Mouse (Mus musculus) gastrocnemius, postnatal 4 days (tissue): ENCODE data around the gene Phb. TPM values are rescaled to one million over a fixed set of nuclear protein-coding genes. Genes with fewer than 3 reads are reported as not detected.
"Not testable (repeated sequence)": the region's sequence is repeated elsewhere in the genome, so short reads cannot be mapped to it uniquely, and the experiment has no call there.

ENCODE experiments used
- DNase-seq, 2 experiments: peaks; one replicate each; pipeline ENCODE4 v3.0.0; 2021 to 2022; ENCODE audit warnings: low spot score in 2 of 2, mixed read lengths in 2 of 2
- total RNA-seq, 2 experiments: library from RNA; stranded (reverse); gene quantifications; 2 replicates each; pipeline ENCODE4 v1.2.3; 2021

Gene Phb
- total RNA-seq, 2 experiments from 2014 or later, result 144 to 147 TPM

DNA sequence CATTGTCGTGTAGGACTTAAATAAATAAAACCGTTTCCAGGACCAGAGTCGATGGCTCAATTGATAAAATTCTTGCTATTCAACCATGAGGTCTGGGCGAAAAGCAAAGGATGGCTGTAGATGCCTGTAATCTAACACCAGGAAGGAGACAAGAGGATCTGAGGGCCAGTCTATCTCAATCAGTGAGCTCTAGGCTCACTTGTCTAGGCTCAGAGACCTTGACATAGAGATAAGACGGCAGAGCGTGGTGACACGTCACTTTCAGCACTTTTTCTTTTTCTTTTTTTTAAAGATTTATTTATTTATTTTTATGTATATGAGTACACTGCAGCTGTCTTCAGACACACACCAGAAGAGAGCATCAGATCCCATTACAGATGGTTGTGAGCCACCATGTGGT lies 17.2 kb upstream of the Phb start:
- no peak for DNase-seq

DNA sequence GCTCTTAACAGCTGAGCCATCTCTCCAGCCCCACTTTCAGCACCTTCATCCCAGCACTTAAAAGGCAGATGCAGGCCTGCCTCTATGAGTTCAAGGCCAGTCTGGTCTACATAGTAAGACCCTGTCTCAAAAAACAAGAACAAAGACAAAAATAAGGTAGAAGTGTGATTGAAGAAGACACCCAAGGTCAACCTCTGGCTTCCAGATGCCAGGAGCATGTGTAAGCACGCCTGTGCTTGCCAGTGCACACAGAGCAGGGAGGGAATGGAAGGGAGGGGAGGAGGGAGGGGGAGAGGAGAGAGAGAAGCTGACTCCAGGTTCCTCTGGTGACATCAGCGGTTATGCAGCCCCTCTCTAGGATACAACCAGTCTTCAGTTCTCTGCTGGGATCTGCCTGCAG lies 16.8 kb upstream of the Phb start:
- DNase-seq, result no peak

DNA sequence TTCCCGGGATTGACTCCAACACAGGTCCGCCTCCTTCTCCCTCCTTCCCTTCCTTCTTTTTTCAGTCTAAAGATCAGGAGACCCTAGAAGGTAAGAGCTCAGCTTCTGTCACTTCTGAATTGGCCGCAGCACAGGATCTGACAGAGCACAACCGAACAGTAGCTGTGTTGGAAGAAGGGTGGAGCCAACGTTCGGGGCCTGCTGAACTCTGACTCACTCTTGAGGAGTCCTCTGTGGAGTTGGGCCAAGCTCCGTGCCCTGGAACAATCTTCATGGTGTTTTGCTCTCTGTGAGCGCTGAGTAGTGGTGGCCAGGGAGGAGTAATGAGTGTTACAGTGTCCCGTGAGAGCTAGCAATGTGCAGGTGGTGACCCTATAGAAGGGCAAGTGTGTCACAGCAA lies 15.8 kb upstream of the Phb start:
- no peak for DNase-seq

DNA sequence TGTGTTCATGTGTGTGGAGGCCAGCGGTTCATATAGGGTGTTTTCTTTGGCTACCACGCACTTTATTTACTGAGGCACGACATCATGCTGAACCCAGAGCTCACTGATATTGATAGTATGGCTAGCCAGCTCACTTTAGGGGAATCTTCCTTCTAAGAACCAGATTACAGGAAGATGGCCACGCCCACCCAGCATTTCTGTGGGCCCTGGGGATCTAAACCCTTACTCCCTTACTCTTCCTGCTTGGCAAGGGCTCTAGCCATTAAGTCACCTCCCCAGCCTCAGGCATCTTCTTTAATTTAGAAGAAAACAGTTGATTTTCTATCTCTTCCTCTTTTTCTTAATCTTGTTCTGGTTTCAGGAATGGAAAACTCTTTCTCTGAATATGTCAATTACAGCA lies 9.3 kb upstream of the Phb start:
- DNase-seq, result no peak

DNA sequence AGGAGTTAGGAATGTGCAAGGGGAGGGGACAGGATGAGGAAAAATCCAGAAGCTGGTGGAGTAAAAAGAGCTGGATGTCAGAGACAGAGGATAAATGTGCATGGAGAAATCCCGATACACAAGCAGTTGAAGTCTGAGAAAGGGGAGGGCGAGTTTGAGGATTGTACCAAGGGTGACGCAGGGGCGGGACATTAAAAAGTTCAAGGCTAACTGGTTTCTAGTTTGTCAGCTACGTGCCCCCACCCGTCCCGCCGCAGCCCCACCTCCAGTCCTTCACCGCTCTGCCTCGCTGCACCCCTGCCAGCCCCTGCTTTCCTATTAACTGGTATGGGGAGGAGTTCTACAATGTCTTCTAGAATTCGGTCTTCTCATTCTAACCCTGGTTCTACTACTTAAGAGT lies 420 bp downstream of the Phb start:
- no peak for DNase-seq

DNA sequence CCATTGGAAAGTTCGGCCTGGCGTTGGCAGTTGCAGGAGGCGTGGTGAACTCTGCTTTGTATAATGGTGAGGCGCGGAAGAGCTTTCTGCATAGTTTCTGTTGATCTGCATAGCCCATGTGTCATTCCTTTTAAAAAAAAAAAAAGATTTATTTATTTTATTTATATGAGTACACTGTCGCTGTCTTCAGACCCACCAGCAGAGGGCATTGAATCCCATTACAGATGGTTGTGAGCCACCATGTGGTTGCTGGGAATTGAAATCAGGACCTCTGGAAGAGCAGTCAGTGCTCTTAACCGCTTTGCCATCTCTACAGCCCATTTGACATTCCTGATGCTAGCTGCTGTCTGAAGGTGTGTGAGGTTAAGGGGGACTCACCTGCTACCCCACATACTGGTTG lies 1.3 kb downstream of the Phb start:
- DNase-seq, result not testable (repeated sequence)

DNA sequence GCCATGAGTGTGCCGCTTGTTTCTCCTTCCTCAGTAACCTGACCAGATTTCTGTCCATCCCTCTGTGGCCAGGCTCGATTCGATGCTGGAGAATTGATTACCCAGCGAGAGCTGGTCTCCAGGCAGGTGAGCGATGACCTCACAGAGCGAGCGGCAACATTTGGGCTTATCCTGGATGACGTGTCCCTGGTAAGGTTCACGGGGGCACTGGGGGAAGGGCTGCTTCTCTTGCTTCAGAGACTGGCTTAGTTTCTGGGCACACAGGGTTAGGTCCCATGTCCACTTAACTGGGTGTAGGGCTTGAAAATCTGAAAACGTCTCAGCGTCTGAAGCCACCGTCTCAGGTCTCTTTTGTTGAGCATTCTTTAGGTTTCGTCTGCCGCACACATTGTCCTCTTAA lies 8.7 kb downstream of the Phb start:
- no peak for DNase-seq

DNA sequence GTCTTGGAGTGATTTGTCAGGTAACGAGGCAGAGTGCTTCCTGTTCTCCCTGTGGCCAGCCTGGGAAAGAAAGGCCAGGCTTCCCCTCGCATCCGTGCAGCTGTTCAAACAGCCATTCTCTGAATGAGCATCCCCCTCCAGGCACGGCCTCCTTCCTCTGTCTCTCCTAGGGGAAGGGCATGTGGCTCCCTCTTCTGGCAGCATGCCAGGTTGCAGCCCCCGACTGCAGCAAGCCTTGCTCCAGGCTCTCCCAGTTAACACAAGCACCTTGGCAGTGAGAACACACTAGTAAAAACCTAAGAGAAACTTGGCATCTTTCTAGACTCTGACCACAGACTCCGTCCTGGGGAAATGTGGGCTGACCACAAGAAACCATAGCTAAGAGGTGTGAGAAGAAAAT lies 9.6 kb downstream of the Phb start:
- peak; percentile 48 to 70 for DNase-seq

DNA sequence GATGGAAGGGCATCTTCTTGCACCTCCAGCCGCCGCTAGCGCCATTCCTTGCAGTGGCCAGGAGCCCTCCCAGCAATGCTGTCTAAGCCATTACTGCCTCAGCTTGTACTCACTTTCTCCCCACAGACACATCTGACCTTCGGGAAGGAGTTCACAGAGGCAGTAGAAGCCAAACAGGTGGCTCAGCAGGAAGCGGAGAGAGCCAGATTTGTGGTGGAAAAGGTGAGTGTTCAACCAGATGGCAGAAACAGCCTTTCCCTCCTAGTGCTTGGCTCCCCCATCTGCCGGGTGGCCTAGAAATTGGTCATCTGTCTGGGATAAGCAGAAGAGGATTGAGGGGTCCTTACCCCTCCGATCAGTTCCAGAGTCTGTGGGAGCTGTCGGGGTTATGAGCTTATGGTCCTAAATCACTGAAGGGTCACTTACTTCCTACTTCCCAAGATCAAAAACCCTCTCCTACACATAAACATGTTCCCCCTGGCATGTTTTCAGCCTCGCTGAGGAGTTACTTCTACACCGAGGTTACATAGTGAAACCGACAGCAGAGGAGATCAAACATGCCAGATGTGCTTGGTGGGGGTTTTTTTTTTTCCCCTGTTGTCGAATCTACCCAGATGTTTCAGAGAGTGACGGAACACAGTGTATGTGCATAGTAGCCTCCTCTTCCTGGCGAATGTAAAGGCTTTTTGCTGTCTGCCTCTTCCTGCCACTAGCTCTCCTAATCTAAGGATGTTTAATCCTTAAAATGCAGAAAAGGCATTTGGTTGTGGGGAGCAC lies 11.4 kb downstream of the Phb start:
- DNase-seq, result no peak

DNA sequence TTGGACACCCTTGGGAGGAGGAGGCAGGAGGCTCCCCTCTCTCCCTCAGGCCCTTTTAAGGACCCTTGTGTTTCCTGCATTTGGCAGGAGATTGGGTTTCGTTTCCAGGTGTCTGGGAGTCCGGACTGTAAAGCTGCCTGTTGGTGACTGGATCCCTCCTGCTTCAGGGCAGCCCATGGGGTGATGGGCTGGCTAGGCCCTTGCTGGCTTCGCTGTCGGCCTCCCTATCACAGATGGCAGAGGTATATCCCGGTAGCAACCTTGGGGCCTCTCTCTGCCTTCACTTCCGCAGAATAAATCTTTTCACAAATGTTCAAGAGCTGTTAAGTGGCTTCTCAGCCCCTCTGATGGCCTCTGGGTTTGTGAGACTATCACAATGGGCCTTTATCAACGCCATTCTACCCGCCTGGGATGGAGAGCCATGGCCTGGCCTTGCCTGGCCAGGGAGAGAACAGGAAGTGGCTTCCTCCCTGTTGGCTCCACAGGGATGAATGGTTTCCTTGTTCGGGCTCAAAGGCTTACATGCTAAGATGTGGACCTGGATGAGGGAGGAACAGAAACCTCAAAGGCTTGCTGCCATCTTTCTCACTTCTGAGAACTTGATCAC lies 15.3 kb downstream of the Phb start:
- DNase-seq, result no peak

DNA sequence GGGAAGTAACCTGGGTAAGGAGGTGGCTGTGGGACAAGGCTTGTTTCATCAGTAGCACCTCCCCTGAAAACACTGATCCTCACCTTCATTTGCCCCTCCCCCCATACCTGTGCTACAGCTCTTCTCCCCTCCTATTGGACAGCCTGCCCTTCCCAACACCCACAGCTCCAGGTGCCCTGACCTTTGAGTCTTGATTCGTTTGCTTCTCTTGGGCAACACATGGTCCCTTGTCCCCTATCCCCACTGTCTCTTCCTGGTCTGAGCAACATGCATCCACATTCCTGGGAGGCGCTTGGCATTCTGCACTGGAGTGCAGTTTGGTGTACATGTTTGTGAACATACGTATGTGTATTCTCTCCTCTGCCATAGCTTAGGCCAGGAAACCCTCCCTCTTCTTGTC lies 16.2 kb downstream of the Phb start:
- DNase-seq, result no peak

DNA sequence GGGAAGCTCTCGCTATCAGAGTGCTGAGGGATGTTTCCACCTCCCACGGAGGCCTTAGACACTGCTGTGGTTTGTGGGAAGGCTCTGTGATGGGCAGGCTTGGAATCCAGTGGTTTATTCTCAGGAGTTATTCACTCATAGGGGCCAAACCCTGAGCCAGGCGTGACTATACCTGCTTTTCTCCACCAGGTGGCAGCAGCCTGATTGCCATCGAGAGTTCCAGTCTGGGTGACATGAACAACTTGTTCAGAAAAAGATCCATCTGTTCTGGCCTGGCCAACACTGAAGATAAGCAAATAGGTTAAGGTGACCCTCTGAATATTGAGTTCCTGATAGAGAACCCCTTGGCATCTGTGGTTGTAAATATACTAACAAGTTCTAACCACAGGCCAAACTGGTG lies 19.3 kb downstream of the Phb start:
- DNase-seq, result peak; percentile 60 to 70

DNA sequence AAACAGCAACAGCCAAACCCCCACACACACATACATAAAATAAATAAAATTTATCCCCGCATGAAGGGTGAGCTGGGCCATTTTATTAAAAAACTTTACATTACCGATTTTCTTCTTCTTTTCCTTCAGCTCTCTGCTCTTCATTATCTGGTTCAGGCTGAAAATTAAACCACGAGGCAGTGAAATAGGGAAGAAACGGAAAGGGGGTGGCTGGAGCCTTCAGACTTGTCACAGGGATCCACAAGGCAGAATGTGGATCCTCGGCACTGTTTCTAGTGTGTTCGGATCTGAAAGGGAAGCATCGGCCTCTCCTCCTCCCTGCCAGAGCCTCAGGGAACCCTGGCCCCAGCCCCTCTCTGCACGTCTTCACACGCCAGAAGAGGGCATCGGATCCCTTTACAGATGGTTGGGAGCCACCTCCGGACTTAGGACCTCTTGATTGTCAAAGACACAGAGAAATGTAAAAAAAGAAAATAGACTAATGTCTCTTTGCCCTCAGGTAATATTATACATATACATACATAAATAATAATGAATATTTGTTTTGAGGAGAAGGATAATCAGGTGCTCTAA lies 20.4 kb downstream of the Phb start:
- DNase-seq, result no peak

DNA sequence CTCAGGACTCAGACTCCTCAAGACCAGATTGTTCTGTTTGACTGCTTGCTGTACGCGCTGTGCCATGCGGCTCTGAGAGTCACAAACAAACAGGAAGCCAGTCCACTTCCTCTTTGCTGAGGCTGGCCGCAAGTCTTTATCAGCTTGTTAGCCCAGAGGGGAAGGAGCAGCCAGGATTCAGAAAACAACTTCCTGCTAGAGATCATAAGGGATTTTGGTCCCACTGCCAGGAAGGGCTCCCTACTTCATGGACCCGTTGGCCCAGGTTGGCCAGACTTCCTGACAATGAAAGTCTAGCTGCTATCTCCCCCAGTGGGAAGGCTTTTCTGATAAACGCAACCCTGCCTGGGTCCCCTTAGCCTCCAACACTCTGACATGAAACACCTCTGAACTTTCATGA lies 21.8 kb downstream of the Phb start:
- DNase-seq, result no peak

DNA sequence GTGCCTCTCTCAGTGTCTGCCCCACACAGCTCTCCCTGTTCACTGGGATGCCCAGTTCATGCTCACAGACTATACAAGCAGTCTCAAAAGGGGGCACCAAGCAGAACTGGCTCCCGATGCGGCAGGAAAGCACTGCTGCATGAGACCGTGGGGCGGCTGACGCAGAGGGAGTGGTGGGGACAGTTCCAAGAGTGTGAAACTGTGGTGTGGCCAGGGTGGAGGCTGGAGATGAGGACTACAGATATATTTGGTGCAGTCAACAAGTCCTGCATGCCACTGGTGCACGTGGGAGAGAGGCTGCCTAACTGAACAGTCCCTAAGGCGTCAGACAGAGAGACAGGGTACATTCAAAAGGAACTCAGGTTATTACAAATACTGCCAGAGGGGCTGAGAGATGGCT lies 22.2 kb downstream of the Phb start:
- DNase-seq, result no peak

DNA sequence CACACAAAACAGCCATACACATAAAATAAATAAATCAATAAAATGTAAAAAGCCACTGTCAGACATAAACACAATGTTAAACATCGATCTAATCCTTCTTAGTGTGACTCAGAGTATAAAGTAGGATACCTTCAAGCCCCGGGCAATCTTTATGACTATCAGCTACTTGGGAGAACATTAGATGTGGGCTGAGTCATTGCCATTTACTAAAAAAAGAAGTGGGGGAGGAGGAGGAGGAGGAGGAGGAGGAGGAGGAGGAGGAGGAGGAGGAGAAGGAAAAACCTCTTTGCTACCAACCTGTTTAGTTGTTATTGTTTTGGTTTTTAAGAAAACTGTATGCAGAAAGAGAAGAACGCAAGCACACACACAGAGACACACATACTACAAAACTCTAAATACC lies 22.8 kb downstream of the Phb start:
- DNase-seq, result no peak

DNA sequence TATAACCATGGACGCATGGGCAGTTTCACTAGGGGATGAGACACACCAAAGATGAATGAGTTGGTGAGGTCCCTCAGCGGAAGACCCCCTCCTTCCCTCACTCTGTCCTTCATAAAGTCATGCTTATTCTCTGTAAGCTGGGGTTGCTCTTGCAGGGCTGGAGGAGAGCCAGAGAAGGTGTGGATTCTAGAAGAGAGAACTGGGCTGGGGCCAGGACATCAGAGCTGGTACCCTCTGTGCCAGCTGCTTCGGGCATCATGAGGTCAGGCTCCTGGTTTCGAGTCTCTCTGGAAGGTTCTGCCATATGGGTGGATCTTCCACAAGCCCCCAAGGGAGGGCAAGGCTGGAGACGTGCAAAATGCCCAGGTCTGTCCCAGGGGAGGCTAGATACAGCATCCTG lies 31.8 kb downstream of the Phb start:
- DNase-seq, result no peak

DNA sequence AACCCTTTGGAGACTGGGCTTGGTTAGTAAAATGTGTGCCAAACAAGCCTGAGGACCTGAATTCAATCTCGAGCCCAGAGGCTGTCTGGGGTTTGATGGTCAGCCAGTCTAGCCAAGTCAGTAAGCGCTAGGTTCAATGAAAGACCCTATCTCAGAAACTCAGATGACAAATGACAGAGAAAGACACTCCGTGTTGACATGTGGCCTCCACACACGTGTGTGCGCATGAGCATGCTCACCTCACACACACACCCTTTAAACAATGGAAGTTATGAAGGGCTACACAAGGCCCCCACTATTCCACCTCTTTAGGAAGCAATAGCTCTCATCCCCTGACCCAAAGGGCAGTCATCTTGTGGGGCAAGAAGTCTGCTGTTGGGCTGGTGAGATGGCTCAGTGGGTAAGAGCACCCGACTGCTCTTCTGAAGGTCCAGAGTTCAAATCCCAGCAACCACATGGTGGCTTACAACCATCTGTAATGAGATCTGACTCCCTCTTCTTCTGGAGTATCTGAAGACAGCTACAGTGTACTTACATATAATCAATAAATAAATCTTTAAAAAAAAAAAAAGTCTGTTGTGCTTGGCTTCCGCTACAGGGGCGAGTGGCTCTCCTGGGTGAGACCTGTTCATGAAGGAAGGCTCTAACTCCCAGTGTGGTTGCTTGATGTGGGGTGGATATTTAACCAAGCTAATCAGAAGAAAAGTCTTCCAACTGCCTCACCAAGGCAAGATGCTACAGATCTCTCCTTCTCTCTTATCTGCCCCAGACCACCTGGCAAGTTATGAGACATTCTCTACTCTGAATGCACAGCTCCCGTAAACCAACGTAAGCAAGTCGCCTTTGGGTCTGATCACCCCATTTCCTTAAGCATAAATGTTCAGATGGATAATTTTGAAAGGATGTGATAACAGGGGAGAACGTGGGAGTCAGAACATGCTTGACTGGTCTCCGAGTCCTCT lies 34.3 kb downstream of the Phb start:
- no peak for DNase-seq

DNA sequence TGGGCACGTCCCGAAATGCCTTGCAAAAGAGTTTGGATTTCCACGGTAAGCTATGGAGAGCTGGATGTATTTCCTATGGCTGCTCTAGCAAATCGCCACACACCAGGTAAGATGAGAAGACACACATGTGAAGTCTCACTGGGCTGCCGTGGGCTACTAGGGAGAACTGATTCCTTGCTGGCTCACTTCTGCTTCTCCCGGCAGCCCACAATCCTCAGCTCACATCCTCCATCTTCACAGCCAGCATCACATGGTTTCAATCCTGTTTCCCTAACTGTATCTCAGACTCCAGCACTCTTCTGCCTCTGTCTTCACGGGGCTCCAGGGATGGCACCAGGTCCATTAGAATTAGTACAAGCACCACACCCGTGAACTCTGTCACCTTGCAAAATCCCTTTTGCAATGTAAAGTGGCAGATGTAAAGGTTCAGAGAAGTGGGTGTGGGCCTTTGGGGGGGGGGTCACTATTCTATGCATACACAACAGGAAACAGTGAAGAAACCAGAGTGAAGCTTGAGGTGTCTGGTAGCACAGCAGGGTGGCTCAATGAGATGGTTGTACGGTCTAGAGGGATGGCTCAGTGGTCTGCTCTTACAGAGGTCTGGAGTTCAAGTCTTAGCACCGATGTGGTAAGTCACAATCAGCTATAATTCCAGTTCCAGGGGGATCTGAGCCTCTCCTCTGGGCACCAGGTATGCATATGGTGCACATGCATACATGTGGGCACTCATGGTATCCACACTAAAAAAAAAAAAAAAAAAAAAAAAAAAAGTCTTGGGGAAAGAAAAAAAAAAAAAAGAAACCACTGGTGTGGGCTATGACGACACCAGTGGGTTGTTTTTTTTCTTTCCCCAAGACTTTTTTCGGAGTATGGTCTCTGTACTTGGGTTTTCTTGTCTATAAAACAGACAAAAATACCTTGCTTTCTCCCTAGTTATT lies 37.5 kb downstream of the Phb start:
- DNase-seq, result no peak

DNA sequence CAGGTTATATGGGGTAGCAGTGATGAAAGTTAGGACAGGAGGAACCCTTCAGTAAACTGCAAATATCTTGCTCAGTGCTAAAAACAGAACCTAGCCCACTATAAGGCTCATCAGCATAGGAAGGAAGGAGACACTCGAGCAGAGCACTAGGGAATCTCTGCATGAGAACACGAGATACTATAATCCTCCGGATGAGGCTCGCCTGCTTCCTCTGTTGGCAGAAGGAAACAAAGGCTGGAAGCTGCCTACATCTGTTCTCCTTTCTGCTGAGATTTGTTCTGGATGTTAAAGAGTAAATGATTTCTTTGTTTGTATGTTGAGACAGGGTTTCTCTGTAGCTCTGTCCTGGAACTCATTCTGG lies 38.2 kb downstream of the Phb start:
- no peak for DNase-seq
